Mouse (Mus musculus) mesoderm, embryonic 11.5 days (tissue): ENCODE measurements around the gene Gm6309.
"Not testable (repeated sequence)": the region's sequence is repeated elsewhere in the genome, so short reads cannot be mapped to it uniquely, and the experiment has no call there.

Experiments used
- DNase-seq: peaks from one replicate; pipeline ENCODE4 v3.0.0-alpha.2; 2012; ENCODE audit warnings: low read depth, low spot score

Gene Gm6309

GRCm38 (mm10) chr5:146170621-146171020, at the start of gene Gm6309:
TSS of gene Gm6309 (minus strand) at chr5:146170721.
- not testable (repeated sequence) for DNase-seq

- no peak for DNase-seq
Observed at GRCm38 (mm10) chr5:146205537-146205936, 35.0 kb upstream of the Gm6309 start.

- DNase-seq: no peak
Observed at GRCm38 (mm10) chr5:146203921-146204320, 33.4 kb upstream of the Gm6309 start.

- no peak for DNase-seq
Observed at GRCm38 (mm10) chr5:146200580-146200979, 30.1 kb upstream of the Gm6309 start.

- no peak for DNase-seq
Observed at GRCm38 (mm10) chr5:146199540-146199939, 29.0 kb upstream of the Gm6309 start.

- DNase-seq: no peak
Observed at GRCm38 (mm10) chr5:146199073-146199472, 28.6 kb upstream of the Gm6309 start.

GRCm38 (mm10) chr5:146193360-146193759, 22.8 kb upstream of the Gm6309 start:
- DNase-seq: no peak

- no peak for DNase-seq
Observed at GRCm38 (mm10) chr5:146190501-146191269, 20.2 kb upstream of the Gm6309 start.

- no peak for DNase-seq
Observed at GRCm38 (mm10) chr5:146190093-146190492, 19.6 kb upstream of the Gm6309 start.

GRCm38 (mm10) chr5:146188712-146189111, 18.2 kb upstream of the Gm6309 start:
- no peak for DNase-seq

- no peak for DNase-seq
Observed at GRCm38 (mm10) chr5:146188144-146188543, 17.6 kb upstream of the Gm6309 start.

GRCm38 (mm10) chr5:146187441-146187840, 16.9 kb upstream of the Gm6309 start:
- DNase-seq: not testable (repeated sequence)

- DNase-seq: not testable (repeated sequence)
Observed at GRCm38 (mm10) chr5:146185204-146185603, 14.7 kb upstream of the Gm6309 start, which contains the start of gene 1700001J03Rik. TSS of gene 1700001J03Rik (minus strand) at chr5:146185304.

GRCm38 (mm10) chr5:146172744-146173143, 2.2 kb upstream of the Gm6309 start:
- DNase-seq: not testable (repeated sequence)

- not testable (repeated sequence) for DNase-seq
Observed at GRCm38 (mm10) chr5:146160439-146160838, 10.1 kb downstream of the Gm6309 start, which contains the start of gene Gm5565. TSS of gene Gm5565 (minus strand) at chr5:146160539.

- DNase-seq: not testable (repeated sequence)
Observed at GRCm38 (mm10) chr5:146158326-146158725, 12.2 kb downstream of the Gm6309 start.

GRCm38 (mm10) chr5:146150454-146150853, 20.1 kb downstream of the Gm6309 start:
- DNase-seq: no peak

- peak; percentile 69 for DNase-seq
Observed at GRCm38 (mm10) chr5:146147903-146148302, 22.6 kb downstream of the Gm6309 start.
